Mouse (Mus musculus) layer of hippocampus, adult 11-12 months (tissue): ENCODE measurements around the gene Hist1h2bj.

Experiments used
- DNase-seq: peaks from one replicate; pipeline ENCODE4 v3.0.0; 2022; ENCODE audit warnings: low spot score

Gene Hist1h2bj

DNA sequence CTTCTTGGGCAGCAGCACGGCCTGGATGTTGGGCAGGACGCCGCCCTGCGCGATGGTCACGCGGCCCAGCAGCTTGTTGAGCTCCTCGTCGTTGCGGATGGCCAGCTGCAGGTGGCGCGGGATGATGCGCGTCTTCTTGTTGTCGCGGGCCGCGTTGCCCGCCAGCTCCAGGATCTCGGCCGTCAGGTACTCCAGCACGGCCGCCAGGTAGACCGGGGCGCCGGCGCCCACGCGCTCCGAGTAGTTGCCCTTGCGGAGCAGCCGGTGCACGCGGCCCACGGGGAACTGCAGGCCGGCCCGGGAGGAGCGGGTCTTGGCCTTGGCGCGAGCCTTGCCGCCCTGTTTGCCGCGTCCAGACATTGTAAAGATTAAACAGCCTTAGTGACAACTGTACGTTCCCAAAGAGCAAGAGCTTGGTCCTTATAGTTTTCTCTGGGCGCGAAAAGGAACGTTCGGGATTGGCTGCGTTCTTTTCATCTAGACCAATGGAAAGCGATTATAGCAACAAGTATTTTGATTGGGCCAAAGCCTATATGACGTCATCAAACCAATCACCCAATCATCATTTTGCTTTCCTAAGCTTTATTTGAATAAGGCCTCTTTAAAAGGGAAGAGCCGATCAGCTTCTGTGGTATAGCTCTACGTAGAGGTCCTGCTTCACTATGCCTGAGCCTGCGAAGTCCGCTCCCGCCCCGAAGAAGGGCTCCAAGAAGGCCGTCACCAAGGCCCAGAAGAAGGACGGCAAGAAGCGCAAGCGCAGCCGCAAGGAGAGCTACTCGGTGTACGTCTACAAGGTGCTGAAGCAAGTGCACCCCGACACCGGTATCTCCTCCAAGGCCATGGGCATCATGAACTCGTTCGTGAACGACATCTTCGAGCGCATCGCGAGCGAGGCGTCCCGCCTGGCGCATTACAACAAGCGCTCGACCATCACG is at the start of gene Hist1h2bj, which contains the start of gene Hist1h2ag:
Hist1h2bj (plus strand) TSS at position 647 of the 935 bp plus-strand sequence.
Hist1h2ag (minus strand) TSS at position 377 of the 935 bp plus-strand sequence.
- peak; percentile 94 for DNase-seq

DNA sequence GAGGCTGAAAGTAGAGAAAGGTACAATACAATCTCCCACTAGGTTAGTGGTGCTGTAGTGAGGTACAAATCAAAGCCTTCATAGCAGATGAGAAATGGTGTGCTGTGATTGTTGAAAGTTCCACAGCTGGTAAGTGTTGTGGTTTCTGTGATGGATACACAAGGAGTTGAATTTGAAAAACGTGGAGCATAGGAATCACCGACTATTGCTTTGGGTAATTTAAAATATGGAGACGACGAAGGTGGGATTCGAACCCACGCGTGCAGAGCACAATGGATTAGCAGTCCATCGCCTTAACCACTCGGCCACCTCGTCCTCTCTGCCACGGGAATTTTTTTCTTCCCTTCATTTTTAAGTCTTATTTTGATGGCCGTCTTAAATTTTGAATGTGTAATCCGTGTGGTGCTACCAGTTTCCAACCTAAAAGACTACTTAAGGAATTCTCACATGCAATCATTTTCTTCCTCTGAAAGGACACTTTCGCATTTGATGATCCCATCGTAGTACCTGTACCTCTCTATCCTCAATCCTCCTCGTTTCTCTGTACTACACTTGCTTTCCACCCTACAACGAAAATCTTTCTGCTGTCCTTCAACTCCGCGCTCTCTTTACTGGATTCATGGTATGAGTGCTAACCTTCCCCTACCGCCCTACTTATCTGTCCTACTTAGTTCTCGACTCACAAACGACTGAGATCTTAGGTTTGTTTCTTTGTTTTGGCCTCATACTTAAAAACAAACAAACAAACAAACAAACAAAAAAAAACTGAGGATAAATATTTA is 48.9 kb upstream of the Hist1h2bj start:
- DNase-seq: no peak

DNA sequence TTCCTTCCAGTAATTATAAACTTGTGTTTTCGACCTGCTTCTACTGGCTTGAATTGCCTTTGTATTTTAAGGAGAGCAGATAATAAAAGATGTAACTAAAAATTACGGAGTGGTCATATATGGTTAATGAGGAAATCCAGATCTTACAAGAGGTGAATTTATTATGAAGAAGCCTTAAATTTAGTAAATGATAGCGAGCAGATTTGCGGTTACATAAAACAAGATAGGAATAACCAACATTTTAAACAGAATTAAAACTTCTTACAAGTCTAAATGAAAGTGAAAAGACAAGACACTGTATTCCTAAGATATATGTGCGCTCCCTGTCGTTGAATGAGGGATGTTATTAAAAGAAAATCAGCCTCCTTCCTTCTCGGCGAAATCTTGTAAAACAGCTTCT is 48.1 kb upstream of the Hist1h2bj start:
- no peak for DNase-seq

DNA sequence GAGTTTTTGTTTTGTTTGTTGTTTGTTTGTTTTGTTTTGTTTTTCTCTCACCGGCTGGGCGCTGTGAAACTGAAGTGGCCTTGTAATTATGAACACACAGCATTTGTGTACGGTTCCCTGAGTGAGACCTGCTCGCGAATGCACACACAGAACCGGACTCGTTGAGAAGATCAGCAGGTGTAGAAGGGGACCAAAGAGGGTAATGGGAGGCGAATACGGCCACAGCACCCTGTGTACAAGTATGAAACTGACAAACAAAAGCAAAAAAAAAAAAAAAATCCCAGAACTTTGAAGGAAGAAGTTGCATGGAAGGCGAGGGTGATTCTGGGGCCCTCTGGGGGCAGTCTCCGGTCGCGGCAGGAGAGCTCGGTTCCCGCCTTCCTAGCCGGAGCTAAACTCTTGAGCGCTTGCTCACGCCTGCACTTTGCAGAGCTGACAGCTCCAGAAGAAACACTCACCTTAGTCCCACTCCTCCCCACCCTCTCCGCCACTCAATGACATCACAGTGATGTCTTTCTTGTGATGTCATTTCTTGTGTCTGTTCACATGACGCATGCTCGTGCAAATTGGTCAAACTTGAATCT is 47.6 kb upstream of the Hist1h2bj start:
- DNase-seq: no peak

DNA sequence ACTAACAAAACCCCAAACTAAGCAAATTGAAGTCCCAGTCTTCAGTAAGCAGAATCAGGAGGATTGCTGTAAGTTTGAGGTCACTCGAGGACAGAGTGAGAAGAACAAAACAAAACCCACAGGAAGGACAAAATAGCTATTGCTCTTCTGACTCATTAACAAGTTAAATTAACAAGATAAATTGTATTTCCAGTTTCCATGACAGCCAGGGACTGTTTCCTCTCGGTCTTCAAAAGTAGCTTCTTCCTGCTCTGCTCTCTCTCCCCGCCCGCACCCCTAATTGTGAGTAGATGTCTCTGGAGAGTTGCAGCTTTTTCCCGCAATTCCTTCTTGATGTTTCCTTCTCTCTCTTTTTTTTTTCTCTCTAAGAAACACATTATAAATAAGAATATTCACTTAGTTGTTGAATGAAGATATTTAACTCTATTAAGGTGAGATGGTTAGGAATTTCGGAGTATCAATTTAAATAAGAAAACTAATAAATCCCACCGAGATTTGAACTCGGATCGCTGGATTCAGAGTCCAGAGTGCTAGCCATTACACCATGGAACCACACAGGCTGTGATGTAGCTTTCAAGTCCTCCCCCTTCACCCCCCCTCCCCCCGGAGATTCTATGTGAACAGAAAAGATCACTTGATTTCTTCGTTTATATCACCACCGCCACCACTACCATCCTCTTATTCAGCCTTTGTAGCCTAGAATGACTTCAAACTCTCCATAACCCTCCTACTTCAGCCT is 46.7 kb upstream of the Hist1h2bj start:
- no peak for DNase-seq

DNA sequence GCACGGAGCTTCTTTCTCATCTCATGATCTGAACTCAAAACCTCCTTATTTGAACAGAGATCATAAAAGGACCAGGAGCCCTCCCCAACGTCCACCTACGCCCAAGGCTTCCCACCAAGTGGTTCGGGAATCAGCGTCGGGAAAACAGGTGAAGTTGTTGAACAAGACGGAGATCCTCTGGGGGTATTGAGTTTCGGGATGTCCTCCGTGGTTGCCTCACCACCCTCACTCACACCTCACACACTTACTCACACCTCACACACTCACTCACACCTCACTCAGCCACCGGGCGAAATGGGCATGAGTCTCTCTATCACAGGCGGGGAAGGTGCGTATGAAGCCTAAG is 46.2 kb upstream of the Hist1h2bj start:
- DNase-seq: no peak

DNA sequence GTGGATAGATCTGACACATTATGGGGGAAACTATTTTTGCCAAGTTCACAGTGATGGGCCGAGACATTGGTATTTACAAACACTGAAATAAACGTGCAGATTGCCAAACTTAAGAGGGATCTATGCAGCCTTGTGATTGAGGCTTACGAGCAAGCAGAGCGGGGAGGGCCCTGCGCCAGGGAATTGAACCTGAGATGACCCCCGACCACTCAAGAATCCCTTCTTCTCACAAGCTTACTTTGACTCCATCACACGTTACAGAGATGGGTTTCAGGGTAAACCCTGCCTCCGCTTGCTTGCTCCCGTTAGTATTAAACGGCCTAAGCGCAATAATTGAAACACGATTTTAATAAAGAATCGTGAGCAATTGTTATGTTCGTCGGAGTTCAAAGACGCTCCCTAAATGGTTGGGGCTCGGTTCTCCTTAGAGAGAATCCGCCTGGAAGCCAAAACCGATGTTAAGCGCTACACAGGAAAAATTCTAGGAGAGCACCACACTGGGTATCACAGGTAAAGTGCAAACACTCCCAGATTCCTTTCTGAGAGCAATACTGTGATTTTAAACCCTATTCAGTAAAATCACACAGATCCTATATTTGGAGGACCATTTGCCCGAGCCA is 45.7 kb upstream of the Hist1h2bj start:
- no peak for DNase-seq

DNA sequence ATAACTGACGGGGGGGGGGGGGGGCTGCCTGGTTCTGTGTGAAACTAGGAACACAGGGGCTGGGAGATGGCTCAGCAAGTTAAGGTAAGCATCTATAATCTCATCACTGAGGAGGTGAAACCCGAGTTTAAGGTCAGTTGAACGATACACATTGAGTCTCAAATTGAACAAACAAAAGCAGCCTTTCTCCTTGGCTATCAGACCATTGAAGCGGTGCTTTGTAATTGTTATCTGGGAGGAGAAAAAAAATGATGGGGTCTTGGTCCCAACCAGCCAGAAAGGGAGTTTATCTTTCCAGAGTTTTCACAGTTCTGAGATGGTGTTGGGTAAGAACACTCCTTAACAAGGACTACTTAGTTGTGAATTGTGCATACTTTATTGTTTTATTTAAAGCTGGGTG is 45.2 kb upstream of the Hist1h2bj start:
- no peak for DNase-seq

DNA sequence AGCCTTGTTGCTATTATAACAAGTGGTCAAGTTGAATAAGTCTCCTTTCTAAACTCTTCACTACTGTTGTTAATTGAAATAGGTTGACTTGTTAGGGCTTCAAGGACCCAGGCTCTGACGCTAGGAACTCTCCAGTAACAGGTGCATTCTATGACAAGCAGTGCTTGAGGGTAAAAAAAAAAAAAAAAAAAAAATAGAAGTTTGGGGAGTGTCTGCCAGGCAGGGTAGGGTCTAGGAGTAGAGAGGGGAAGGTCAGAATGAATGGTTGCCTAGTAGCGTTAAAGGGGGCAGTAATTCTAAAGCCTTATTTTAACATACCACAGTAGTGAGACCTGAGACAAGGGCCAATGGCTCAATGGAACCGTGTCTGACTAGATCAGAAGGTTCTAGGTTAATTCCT is 44.6 kb upstream of the Hist1h2bj start:
- DNase-seq: no peak

DNA sequence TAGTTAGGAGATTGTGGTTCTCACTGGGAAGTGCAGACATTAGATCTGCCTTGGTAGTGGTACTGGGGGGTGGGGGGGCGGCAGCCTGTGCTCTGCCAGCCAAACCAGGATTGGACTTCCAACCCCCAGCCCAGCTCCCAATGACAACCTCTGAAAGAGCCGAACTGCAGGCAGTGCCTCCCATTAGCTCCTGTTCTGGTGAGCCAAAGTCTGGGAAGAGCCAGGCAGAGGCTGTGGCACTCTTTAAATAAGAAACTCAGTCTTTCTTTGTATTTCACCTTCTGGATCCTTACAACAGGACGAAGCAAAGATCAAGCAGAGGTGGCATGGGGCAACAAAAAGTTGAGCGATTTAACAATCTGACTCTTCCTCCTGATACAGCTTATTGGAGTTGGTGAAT is 43.9 kb upstream of the Hist1h2bj start:
- DNase-seq: no peak

DNA sequence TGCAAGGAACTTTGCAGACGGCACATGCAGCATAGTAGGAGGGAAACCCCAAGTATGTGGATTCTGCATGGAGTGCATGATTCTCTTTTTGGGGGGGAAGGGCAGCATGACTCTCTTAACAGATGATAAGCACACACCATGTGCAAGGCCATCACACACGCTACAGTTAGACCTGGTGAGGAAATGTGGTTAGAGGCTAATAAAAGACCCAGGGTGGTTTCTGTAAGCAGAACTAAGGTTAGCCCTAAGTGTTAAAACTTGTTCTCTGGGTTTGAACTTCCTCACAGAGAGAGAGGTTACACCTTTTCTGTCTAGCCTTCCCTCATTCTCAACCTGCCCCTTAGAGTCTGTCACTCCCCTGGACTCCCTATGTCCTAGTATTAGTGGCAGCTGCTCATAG is 41.7 kb upstream of the Hist1h2bj start:
- DNase-seq: no peak

DNA sequence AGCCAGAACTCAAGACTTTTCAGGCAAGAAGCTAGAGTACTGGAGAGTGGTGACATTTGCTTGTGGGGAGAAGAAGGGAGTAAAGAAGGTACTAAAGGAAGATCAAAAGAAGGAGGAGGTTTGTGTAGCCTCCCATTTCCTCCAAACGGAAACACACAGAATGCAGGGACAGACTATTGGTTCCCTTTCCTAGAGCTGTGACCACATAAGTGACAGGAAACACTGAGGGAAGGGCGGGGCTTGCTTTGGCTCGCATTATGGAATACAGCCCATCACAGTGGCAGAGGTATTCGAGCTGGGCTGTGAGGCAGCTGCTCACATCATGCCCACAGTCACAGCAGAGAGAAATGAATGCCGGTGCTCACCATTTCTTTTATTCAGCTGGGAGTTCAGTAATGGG is 41.2 kb upstream of the Hist1h2bj start:
- DNase-seq: no peak

DNA sequence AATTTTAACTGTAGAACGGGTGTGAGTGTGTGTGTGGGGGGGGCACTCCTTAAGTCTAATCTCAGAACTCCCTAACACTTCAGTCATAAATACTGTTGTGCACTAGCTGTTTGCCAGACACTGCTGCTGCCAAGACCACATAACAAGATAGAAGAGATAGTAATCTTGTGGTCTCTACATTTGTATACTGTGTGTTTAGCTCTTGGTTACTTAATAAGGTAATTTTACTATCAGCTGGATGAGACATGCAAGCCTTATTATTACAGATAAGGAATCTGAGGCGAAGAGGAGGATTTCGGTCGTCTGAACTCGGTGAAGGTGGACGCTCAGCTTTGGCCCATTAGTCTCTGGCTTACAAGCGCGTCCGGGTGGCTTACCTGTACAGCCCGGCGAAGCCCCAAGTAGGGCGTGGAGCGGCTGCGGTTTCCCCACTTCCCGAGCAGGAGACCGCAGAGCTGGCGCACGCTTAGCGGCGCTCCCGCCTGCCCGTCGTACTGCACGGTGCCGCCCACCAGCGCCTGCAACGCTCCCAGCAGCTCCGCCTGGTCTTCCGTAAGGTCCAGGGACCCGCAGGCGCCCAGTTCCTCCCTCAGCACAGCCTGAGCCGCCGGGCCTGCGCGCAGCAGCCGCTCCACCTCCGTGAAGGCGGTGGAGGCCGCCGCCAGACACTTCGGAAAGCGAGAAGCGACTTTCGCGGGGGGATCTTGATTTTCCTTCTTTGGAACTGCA is 37.2 kb upstream of the Hist1h2bj start:
- DNase-seq: no peak

DNA sequence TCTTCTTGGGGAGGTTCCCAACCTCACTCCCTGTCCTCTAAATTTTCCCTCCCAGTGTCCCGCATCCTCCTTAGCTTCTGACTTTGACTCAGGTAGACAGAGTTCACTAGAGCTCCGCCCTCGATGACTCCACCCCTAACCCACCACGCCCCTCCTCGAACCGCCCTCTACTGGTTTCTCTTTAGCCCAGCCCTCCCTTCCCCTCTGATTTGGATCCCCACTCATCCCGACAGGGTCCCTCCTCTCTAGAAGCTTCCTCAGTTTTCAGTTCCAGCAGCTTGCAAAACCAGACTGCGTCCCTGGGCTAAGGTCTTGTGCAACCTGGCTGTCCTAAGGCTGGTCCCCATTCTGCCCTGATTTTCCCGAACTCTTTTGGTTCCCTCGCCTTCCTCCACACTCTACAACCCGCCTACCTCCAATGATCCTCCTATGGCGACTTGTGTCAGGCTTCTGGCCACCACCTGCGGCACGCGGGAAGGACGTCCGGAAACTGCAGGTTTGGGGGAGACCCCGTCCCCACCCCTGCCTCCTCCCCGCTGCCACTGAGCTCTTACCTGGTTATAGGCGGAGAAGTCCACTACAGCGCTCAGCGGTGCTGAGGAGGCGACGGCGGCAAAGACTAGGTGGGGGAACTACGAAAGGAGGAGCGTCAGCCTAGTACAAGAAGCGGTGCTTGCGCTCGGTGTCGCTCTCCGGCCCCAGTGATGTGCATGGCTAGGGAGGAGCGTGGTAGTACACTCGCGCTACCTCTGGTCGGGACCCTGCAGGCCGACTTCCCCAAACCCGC is 36.5 kb upstream of the Hist1h2bj start:
- no peak for DNase-seq

DNA sequence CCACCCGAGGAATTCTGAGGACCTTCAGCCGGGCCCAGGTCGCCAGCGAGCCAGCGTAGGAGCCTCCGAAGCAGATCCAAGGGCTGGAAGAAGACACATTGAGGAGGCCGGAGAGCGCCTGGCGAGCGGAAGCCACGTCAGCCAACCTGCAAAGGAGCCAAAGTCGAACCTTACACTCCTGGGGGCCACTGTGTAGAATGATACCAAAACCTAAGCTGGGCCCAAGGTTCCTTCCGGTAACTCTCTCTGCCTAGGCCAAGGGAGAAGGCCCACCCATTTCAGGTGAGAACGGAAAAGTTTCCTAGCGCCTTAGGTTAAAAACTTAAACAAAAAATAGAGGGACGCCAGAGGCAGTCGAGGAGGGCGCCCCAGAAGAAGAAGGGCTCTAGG is 35.9 kb upstream of the Hist1h2bj start:
- DNase-seq: no peak

DNA sequence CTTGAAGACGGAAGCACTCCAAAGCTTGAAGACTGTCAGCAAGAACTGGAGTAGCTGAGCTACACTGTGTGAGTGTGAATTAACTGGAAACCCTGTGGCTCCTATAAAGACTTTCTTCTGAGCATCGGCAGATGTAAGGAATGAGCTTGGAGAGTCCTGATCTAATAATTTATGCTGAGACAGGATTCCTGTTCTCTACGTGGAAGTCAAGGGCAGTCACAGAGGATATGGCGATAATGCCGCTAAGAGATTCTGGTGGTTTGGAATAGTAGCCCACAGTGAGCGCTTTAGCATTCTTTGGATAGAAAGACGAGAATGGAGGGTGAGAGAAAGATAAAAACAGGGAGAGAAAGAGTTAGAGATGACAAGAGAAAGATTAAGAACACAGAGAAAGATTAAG is 35.1 kb upstream of the Hist1h2bj start:
- DNase-seq: no peak

DNA sequence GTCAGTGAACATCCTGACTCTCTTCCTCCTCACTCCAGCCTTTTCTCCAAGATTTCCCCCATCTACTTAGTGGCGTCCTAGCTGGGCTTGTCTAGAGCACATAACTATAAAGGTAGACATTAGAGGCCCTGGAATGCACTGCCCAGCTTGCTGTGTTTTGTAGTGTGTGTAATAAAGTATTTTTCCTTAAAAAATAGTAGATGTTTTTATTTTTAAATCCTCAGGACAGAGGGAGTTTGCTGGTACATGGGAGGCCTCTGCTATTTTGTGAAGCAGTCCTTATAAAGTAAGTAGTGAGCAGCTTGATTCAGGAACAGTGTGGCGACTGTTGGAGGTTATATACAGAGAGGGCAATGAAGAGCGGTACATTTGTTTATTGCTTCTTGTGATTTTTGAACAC is 34.3 kb upstream of the Hist1h2bj start:
- no peak for DNase-seq

DNA sequence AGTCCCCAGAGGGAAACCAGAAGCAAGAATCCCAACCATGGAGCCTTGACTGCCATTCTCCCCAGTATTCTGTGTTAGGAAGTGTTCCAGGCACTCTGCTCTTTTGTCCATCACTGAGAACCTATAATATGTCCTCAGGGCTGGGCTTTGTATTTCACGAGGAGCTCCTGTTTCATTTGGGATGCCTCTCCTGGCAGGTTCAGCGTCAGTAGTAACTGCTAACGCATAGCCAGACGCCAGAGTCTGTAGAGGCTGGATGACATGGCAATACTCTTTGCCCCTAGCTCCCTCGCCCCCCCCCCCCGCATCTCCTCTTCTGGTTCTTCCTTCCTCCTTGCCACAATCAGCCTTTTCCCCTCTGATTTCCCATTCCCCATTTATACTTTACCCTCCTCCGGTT is 33.4 kb upstream of the Hist1h2bj start, which contains the start of gene Prss16:
Prss16 (minus strand) TSS at position 101 of the 400 bp plus-strand sequence.
- DNase-seq: no peak

DNA sequence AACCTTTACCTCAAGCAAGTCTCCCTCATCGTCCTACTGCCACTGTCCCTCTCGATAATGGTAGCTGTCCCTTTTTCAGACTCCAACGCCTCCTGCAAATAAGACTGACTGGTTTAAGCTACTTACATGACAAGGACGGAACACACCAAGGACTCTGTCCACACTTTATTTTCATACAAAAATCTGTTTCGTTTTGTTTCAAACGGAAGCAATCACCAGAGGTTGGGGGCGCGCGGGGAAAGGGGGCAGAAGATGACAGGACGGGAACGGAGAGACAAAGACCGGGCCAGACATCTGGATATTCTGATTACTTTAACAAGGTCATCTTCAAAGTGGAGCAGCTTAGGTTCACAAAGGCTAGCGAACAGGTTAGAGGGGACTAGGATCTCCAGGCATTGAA is 29.3 kb upstream of the Hist1h2bj start:
- no peak for DNase-seq

DNA sequence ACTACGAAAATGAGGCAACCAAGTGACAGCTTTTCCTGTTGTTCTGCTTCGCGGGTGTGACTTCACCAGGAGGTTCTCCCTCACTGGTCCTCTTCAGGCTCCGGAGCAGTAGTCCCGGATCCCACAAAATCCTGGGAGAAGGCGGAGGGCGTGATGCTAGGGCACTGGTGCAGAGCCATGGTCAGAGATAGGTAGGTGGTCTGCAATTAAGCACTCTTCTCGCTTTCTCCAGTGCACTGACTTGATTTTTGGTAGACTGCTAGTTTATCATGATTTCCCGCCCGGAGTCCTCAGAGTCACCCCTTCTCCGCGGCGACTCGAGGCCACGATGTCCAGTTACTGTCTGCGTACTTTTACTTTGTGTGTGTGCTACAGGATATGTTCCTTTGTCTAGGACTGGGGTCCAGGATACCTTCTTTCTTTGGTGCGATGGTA is 28.6 kb upstream of the Hist1h2bj start:
- DNase-seq: no peak
